Mouse (Mus musculus) activated CD4-positive, CD25-positive, alpha-beta regulatory T cell, adult 4 months (primary cell): ENCODE measurements around the gene Sec23b. TPM values are rescaled to one million over a fixed set of nuclear protein-coding genes. Genes with fewer than 3 reads are reported as not detected.
"Not testable (repeated sequence)": the region's sequence is repeated elsewhere in the genome, so short reads cannot be mapped to it uniquely, and the experiment has no call there.

Source experiments
- ATAC-seq: one replicate; pipeline ENCODE4 v1.8.0; 2017
- polyA plus RNA-seq, 2 experiments: library from polyadenylated mRNA; unstranded; fragments of 100-300 nt; shearing (Covaris generic); gene quantifications; one replicate each; pipeline ENCODE4 v1.2.1; 2017

The Sec23b gene
- 10 to 100 TPM; 73.8 to 87.4 TPM for polyA plus RNA-seq

- ATAC-seq = peak; percentile 95
Observed at GRCm38 (mm10) chr2:144555820-144556552, at the start of gene Sec23b. Gene Sec23b (plus strand): TSS chr2:144556229.

GRCm38 (mm10) chr2:144514619-144515018 lies 41.4 kb upstream of the Sec23b start:
- no peak for ATAC-seq

DNA sequence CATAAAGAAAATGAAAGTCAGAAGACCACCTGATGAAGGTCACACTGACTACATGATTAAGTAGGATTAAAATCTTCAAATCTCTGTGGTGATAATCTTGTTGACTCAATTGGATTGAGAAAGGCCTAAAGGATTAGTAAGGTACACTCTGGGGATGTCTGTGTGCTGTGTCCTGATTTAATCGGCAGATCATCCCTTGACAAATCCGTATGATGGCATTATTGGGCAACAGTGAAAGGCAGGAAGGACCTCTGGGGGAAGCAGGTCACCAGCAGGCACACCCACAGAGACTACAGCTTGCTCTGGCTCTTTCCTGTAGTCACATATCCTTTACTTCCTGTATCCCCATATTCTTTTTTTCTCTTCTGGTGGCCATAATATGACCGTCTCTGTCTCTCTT lies 36.3 kb upstream of the Sec23b start:
- ATAC-seq = no peak

DNA sequence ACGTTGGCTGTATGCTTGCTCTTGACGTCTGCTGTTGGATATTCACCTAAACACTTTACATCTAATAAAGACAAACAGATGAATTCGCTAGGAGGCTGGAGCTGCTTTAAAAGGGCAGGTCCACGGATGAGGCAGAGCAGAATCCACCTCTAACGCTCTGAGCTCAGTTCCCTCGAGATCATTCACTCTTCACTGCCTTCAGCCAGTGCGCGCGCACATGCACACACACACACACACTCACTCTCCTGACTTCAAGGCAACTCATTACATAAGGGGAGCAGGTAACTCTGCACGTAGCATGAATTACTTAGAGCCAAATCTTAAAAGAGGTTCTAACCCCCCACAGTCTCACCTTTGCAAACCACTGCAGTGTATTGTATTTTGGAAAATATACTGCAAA lies 30.2 kb upstream of the Sec23b start:
- ATAC-seq = no peak

- ATAC-seq = peak; percentile 97
Observed at GRCm38 (mm10) chr2:144526981-144527820, 28.8 kb upstream of the Sec23b start, which contains the start of the genes Dzank1 and Polr3f. Gene Dzank1 (minus strand): TSS chr2:144527414. Gene Polr3f (plus strand): TSS chr2:144527718.

GRCm38 (mm10) chr2:144527821-144528174 lies 28.2 kb upstream of the Sec23b start:
- peak; percentile 15 for ATAC-seq

DNA sequence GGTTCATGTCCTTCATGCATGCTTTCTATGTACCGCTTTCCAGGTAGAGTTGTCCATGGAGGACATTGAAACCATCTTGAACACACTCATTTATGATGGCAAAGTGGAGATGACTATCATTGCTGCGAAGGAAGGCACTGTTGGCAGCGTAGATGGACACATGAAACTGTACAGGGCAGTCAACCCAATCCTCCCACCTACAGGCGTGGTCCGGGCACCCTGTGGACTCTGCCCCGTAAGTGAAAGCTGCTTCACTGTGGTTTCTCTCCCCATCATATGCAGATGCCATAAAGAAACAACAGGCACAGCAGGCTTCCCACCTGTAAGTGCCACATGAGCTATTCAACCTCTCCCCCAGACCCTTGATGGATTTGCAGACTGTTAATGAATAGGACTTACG lies 18.9 kb upstream of the Sec23b start:
- no peak for ATAC-seq

- peak; percentile 61 for ATAC-seq
Observed at GRCm38 (mm10) chr2:144541246-144541645, 14.8 kb upstream of the Sec23b start.

GRCm38 (mm10) chr2:144543670-144544069 lies 12.4 kb upstream of the Sec23b start:
- ATAC-seq = no peak

DNA sequence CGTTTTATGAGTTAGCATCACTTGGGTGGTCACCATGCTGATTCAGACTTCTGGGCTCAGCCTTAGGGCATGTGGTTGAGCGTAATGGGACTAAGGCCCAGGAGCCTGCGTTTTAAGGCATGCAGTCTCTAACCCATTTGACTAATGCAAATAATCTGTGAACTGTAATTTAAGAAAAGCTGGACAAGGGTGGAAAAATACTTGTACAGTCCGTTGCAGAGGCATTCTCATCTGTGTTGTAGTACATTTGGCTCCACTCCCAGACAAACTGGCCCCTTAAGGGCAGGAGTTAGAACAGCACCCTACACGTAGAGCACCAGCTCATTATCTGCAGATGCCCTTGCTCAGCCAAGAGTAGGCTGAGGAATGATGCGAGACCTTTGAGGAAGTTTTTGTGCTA lies 11.4 kb upstream of the Sec23b start:
- ATAC-seq = no peak

DNA sequence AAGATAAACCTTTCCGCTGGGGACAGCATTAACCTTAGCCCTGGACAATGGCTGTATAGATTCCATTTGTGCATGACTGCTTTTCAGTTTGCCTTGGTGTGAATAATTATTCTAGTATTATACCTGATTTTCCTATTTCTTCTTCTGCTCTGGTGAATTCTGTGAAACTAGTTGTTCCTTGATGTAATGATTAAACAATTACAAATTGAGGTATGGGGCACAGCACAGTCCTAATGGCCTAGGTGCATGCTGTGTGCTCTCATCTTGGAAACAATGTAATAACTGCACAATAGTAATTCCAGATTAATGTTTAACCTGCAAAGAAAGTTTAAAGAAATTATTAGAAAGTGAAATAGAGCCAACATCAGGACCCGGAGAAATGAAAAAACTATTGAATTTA lies 11.0 kb upstream of the Sec23b start:
- ATAC-seq = no peak

GRCm38 (mm10) chr2:144545481-144545880 lies 10.5 kb upstream of the Sec23b start:
- no peak for ATAC-seq

DNA sequence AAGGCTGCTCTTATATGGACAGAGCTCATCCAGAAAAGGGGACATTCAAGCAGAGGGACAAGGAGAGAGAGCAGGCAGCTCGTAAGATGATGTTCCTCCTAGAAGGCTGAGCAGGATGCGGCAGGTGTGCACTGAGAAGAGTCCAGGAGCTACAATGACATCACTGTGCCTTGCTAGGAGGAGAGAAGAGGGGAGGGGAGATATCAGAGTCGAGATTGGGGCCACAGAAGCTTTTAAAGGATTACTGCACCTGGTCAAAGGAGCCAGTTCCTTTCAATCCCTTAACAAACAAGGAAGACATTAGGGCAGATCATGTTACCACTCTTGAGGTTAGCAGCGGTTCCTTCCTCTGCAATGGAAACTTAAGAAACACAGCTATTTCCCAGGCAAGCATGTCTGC lies 8.5 kb upstream of the Sec23b start:
- ATAC-seq = no peak

GRCm38 (mm10) chr2:144550529-144550928 lies 5.5 kb upstream of the Sec23b start, which contains the start of gene Rbbp9:
Gene Rbbp9 (minus strand): TSS chr2:144550869.
- ATAC-seq = peak; percentile 82

GRCm38 (mm10) chr2:144553905-144554304 lies 2.1 kb upstream of the Sec23b start:
- no peak for ATAC-seq

GRCm38 (mm10) chr2:144555286-144555819 lies 676 bp upstream of the Sec23b start:
- ATAC-seq = peak; percentile 15

DNA sequence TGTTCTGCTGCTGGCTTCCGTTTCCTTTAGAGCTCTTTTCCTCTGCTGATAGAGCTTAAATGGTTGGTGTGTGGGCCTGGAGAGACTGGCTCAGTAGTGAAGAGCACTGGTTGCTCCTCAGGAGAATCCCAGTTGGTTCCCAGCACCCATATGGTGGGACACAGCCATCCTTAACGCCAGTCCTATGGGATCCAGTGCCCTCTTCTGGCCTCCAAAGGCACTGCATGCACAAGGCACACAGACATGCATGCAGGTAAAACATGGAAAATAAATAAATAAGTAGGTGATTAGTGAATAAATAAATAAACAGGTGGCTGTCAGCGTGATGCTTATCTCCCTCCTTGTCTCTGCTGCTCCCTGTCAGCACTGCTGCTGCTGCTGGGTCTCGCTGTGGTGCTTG lies 32.7 kb downstream of the Sec23b start:
- no peak for ATAC-seq

DNA sequence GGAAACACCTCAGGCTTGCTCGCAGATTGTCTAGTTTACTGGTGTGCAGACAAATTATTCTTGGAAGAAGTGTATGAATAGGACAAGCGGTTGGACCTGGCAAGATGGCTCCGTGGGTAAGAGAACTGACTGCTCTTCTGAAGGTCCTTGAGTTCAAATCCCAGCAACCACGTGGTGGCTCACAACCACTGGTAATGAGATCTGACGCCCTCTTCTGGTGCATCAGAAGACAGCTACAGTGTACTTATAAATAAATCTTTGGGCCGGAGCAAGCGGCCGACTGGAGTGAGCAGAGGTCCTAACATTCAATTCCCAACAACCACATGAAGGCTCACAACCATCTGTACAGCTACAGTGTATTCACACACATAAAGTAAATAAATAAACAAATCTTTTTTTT lies 37.0 kb downstream of the Sec23b start:
- not testable (repeated sequence) for ATAC-seq

- peak; percentile 100 for ATAC-seq
Observed at GRCm38 (mm10) chr2:144593951-144594651, 38.1 kb downstream of the Sec23b start, which contains the start of gene Smim26. Gene Smim26 (plus strand): TSS chr2:144594054.

- ATAC-seq = no peak
Observed at GRCm38 (mm10) chr2:144598006-144598405, 42.0 kb downstream of the Sec23b start.

- ATAC-seq = peak; percentile 95
Observed at GRCm38 (mm10) chr2:144599831-144600687, 44.0 kb downstream of the Sec23b start, which contains the start of gene Dtd1. Gene Dtd1 (plus strand): TSS chr2:144599897.

GRCm38 (mm10) chr2:144601576-144601975 lies 45.5 kb downstream of the Sec23b start:
- ATAC-seq = no peak
